Mouse (Mus musculus): Measurements from ENCODE around the gene Gk5. TPM values are rescaled to one million over a fixed set of nuclear protein-coding genes. Genes with fewer than 3 reads are reported as not detected.
"Not testable (repeated sequence)": the region's sequence is repeated elsewhere in the genome, so short reads cannot be mapped to it uniquely, and the experiment has no call there.

Gene Gk5
- total RNA-seq (2021): 11.4 and 12.0 TPM in 2 replicates
- long read RNA-seq, partial matches to known transcripts: 0 of 2 reads
- long read RNA-seq, other reads (novel, unspliced or antisense): 0 of 2 reads

- DNase-seq: peak; percentile 99
Measured at GRCm38 (mm10) chr9:96118861-96119772, at the start of gene Gk5. TSS of gene Gk5 (plus strand) at chr9:96119362.

GRCm38 (mm10) chr9:96078752-96079315, 40.3 kb upstream of the Gk5 start:
- DNase-seq: no peak

GRCm38 (mm10) chr9:96085293-96085692, 33.9 kb upstream of the Gk5 start:
- no peak for DNase-seq

- no peak for DNase-seq
Measured at GRCm38 (mm10) chr9:96087671-96088070, 31.5 kb upstream of the Gk5 start.

GRCm38 (mm10) chr9:96088456-96088855, 30.7 kb upstream of the Gk5 start:
- DNase-seq: not testable (repeated sequence)

GRCm38 (mm10) chr9:96092637-96093036, 26.5 kb upstream of the Gk5 start:
- not testable (repeated sequence) for DNase-seq

- DNase-seq: no peak
Measured at GRCm38 (mm10) chr9:96093221-96093620, 25.9 kb upstream of the Gk5 start.

- DNase-seq: no peak
Measured at GRCm38 (mm10) chr9:96094341-96094740, 24.8 kb upstream of the Gk5 start.

- no peak for DNase-seq
Measured at GRCm38 (mm10) chr9:96095192-96095591, 24.0 kb upstream of the Gk5 start.

GRCm38 (mm10) chr9:96102846-96103245, 16.3 kb upstream of the Gk5 start:
- DNase-seq: no peak

- no peak for DNase-seq
Measured at GRCm38 (mm10) chr9:96112879-96113361, 6.2 kb upstream of the Gk5 start.

- DNase-seq: no peak
Measured at GRCm38 (mm10) chr9:96116801-96117200, 2.4 kb upstream of the Gk5 start.

GRCm38 (mm10) chr9:96118216-96118615, 946 bp upstream of the Gk5 start:
- no peak for DNase-seq

- no peak for DNase-seq
Measured at GRCm38 (mm10) chr9:96127972-96128371, 8.8 kb downstream of the Gk5 start.

GRCm38 (mm10) chr9:96132956-96133603, 13.9 kb downstream of the Gk5 start:
- no peak for DNase-seq

GRCm38 (mm10) chr9:96134470-96134869, 15.3 kb downstream of the Gk5 start:
- DNase-seq: no peak

- peak; percentile 45 for DNase-seq
Measured at GRCm38 (mm10) chr9:96134916-96135315, 15.8 kb downstream of the Gk5 start.

- DNase-seq: no peak
Measured at GRCm38 (mm10) chr9:96135461-96135860, 16.3 kb downstream of the Gk5 start.

GRCm38 (mm10) chr9:96138958-96139357, 19.8 kb downstream of the Gk5 start:
- DNase-seq: no peak

- no peak for DNase-seq
Measured at GRCm38 (mm10) chr9:96139876-96140275, 20.7 kb downstream of the Gk5 start.

- peak; percentile 13 for DNase-seq
Measured at GRCm38 (mm10) chr9:96140931-96141330, 21.8 kb downstream of the Gk5 start.

GRCm38 (mm10) chr9:96142499-96142898, 23.3 kb downstream of the Gk5 start:
- DNase-seq: no peak

- DNase-seq: no peak
Measured at GRCm38 (mm10) chr9:96143633-96144032, 24.5 kb downstream of the Gk5 start.
